ENCODE assay signal across 8 mouse cellular contexts in genomic region chr1:64691121-64691551, GRCm38 (mm10). TPM values are rescaled to one million over a fixed set of nuclear protein-coding genes. Genes with fewer than 3 reads are reported as not detected.
DNase-seq lines count a peak whose midpoint lies in the region; ATAC-seq and TF ChIP-seq lines count a peak whose summit lies in the region.

No protein-coding gene starts in this region.

- TF ChIP-seq EP300 in liver, embryonic 14.5 days (IDR thresholded peaks at IDR 0.05; ENCODE audit: low read depth), result no peak

- no peaks in the 10 kb centered on the region for H3K9me3 ChIP-seq in liver, embryonic 14.5 days (ENCODE audit: control insufficient read depth, low read length)
- no peaks in the 10 kb centered on the region for H3K9me3 ChIP-seq in neural tube, embryonic 14.5 days (ENCODE audit: control insufficient read depth, low read length)

- peak overlapping the region; percentile 65 to 80 for H3K4me3 ChIP-seq in liver, embryonic 14.5 days (ENCODE audit: insufficient read depth in 1 of 2, low read depth in 2 of 2, low read length in 2 of 2)
- peak overlapping the region; percentile 94 for H3K4me3 ChIP-seq in neural tube, embryonic 14.5 days (ENCODE audit: low read depth, low read length)

- under 1% methylated on average over 45 of the region's 55 CpGs for WGBS in liver, embryonic 14.5 days (ENCODE audit: insufficient replicate concordance)
- WGBS in neural tube, embryonic 14.5 days, result 0% methylated on average over 32 of the region's 55 CpGs

- no peaks in the 10 kb centered on the region for H3K27me3 ChIP-seq in liver, embryonic 14.5 days (ENCODE audit: control insufficient read depth, insufficient read depth, low read length)
- H3K27me3 ChIP-seq in neural tube, embryonic 14.5 days (ENCODE audit: control insufficient read depth, insufficient read depth, low read length), result no peaks in the 10 kb centered on the region

- H3K36me3 ChIP-seq in liver, embryonic 14.5 days (replicated peaks; ENCODE audit: control insufficient read depth, insufficient read depth, low read depth), result no peaks in the 10 kb centered on the region
- no peaks in the 10 kb centered on the region for H3K36me3 ChIP-seq in neural tube, embryonic 14.5 days (ENCODE audit: control insufficient read depth, insufficient read depth, low read length)

- H3K27ac ChIP-seq in liver, embryonic 14.5 days, result no peak overlapping the region
- H3K27ac ChIP-seq in neural tube, embryonic 14.5 days (ENCODE audit: low read depth, low read length), result peak overlapping the region; percentile 73

- peak; percentile 38 to 48 for DNase-seq in right cerebral cortex, postnatal 10 days (ENCODE audit: low spot score in 2 of 2)
- DNase-seq in right cerebral cortex, postnatal 4 days, result no peak
- DNase-seq in embryo, embryonic 9.5 days (ENCODE audit: extremely low spot score), result peak; percentile 63
- DNase-seq in heart, adult 18-20 months, result peak; percentile 65 to 76
- DNase-seq in kidney, adult 11 months, result peak; percentile 47
- no peak for DNase-seq in liver, embryonic 14.5 days (ENCODE audit: low read depth in 3 of 3, low spot score in 3 of 3)
- DNase-seq in Muller cell, postnatal 12 days (ENCODE audit: inconsistent ontology term), result no peak

- peak; percentile 14 for ATAC-seq in liver, embryonic 14.5 days (ENCODE audit: insufficient read depth)
- ATAC-seq in neural tube, embryonic 14.5 days (ENCODE audit: low read depth), result no peak

- H3K4me2 ChIP-seq in liver, embryonic 14.5 days (ENCODE audit: low read depth), result peak overlapping the region; percentile 69
- H3K4me2 ChIP-seq in neural tube, embryonic 14.5 days (ENCODE audit: low read depth, low read length), result peak overlapping the region; percentile 92

- H3K4me1 ChIP-seq in liver, embryonic 14.5 days (replicated peaks; ENCODE audit: control insufficient read depth in 2 of 2, insufficient read depth in 2 of 2, low read length in 1 of 2), result peaks cover 8 to 9% of the 10 kb centered on the region in 2 experiments; a peak in 3 of 4 replicates
- peaks cover 15% of the 10 kb centered on the region for H3K4me1 ChIP-seq in neural tube, embryonic 14.5 days (ENCODE audit: control insufficient read depth, insufficient read depth, low read length)

- peak overlapping the region; percentile 78 for H3K9ac ChIP-seq in liver, embryonic 14.5 days (replicated peaks)
- peak overlapping the region; percentile 78 for H3K9ac ChIP-seq in neural tube, embryonic 14.5 days (replicated peaks; ENCODE audit: low read depth, low read length)

- no peak for TF ChIP-seq CTCF in liver, embryonic 14.5 days (IDR thresholded peaks at IDR 0.05; ENCODE audit: low read depth)

RNA-seq across cellular contexts. Expression of gene Ccnyl1, which starts 0.9 kb away (rescaled TPM):
- total RNA-seq in heart, adult 18-20 months (2021), result 10 to 100 TPM; 12.3 to 12.9 TPM
- 3.7 and 4.2 TPM in 2 replicates for polyA plus RNA-seq in liver, embryonic 14.5 days (2012; rRNA removed)
- polyA plus RNA-seq in liver, embryonic 14.5 days (2014; fragmentation: Nextera tagmentation; extraction: Ambion mirVana), result 0.90 and 1.4 TPM in 2 replicates
- polyA plus RNA-seq in neural tube, embryonic 14.5 days (2014; fragmentation: Nextera tagmentation; extraction: Ambion mirVana), result 6.4 and 6.9 TPM in 2 replicates

RNA-seq across cellular contexts. Expression of gene Fzd5, which starts 46.4 kb away (rescaled TPM):
- 1 to 10 TPM; 3.9 to 4.4 TPM for total RNA-seq in heart, adult 18-20 months (2021)
- polyA plus RNA-seq in liver, embryonic 14.5 days (2012; rRNA removed), result 3.4 and 4.3 TPM in 2 replicates
- polyA plus RNA-seq in liver, embryonic 14.5 days (2014; fragmentation: Nextera tagmentation; extraction: Ambion mirVana), result 2.6 and 3.2 TPM in 2 replicates
- 0.08 and 0.13 TPM in 2 replicates for polyA plus RNA-seq in neural tube, embryonic 14.5 days (2014; fragmentation: Nextera tagmentation; extraction: Ambion mirVana)

Comparison
In these comparisons a context has a peak if more than half of its experiments do, and no peak if none do; other contexts are left out.
1. DNase-seq: peak in right cerebral cortex, postnatal 10 days (2 of 2), embryo, embryonic 9.5 days (single experiment), heart, adult 18-20 months (2 of 2) and kidney, adult 11 months (single experiment); none in right cerebral cortex, postnatal 4 days (single experiment), liver, embryonic 14.5 days (0 of 3) and Muller cell, postnatal 12 days (single experiment).